Mouse (Mus musculus) embryonic facial prominence, embryonic 15.5 days (tissue): Measurements from ENCODE around the gene Dbndd2. TPM values are rescaled to one million over a fixed set of nuclear protein-coding genes. Genes with fewer than 3 reads are reported as not detected.

ENCODE experiments used
- ATAC-seq: fragments of 200-750 bp; cut with Nextera tagmentation; 2 replicates; pipeline ENCODE4 v1.8.0; 2017; ENCODE audit warnings: low read depth, moderate TSS enrichment; ENCODE audit not compliant: insufficient number of reproducible peaks, low FRiP score, low TSS enrichment
- H3K27ac ChIP-seq: fragments of 300-500 bp; sonication (generic); replicated peaks from 2 replicates; pipeline ENCODE4 v1.5.1; 2015; ENCODE audit warnings: mild to moderate bottlenecking, inconsistent platforms
- H3K27me3 ChIP-seq: fragments of 300-500 bp; sonication (generic); 2 replicates; pipeline ENCODE4 v1.6.1; 2015; ENCODE audit warnings: inconsistent platforms
- H3K36me3 ChIP-seq: fragments of 300-500 bp; sonication (generic); 2 replicates; pipeline ENCODE4 v1.6.1; 2015; ENCODE audit warnings: mild to moderate bottlenecking, inconsistent platforms
- H3K4me1 ChIP-seq: fragments of 300-500 bp; sonication (generic); 2 replicates; pipeline ENCODE4 v1.6.1; 2015; ENCODE audit warnings: inconsistent platforms
- H3K4me2 ChIP-seq: fragments of 300-500 bp; sonication (generic); replicated peaks from 2 replicates; pipeline ENCODE4 v1.6.1; 2015; ENCODE audit warnings: mild to moderate bottlenecking, inconsistent platforms
- H3K4me3 ChIP-seq: fragments of 300-500 bp; sonication (generic); replicated peaks from 2 replicates; pipeline ENCODE4 v1.5.1; 2015; ENCODE audit warnings: mild to moderate bottlenecking, inconsistent platforms
- H3K9ac ChIP-seq: fragments of 300-500 bp; sonication (generic); 2 replicates; pipeline ENCODE4 v1.6.1; 2015; ENCODE audit warnings: inconsistent platforms
- H3K9me3 ChIP-seq: fragments of 300-500 bp; sonication (generic); replicated peaks from 2 replicates; pipeline ENCODE4 v1.6.1; 2016; ENCODE audit warnings: inconsistent platforms
- WGBS: fragments of 180-500 bp; shearing (Covaris S2); methylation state at CpG from one replicate; pipeline ENCODE4 v1.1.7; 2015; 5-methylcytosine and 5-hydroxymethylcytosine counted together
- polyA plus RNA-seq: library from polyadenylated mRNA; unstranded; fragments of >200 nt; fragmentation: Nextera tagmentation; extraction: Ambion mirVana; gene quantifications from 2 replicates; pipeline ENCODE4 v1.2.1, GENCODE M21; 2015

Dbndd2 gene
- polyA plus RNA-seq, 1 experiment from 2014 or later: 8.4 TPM

DNA sequence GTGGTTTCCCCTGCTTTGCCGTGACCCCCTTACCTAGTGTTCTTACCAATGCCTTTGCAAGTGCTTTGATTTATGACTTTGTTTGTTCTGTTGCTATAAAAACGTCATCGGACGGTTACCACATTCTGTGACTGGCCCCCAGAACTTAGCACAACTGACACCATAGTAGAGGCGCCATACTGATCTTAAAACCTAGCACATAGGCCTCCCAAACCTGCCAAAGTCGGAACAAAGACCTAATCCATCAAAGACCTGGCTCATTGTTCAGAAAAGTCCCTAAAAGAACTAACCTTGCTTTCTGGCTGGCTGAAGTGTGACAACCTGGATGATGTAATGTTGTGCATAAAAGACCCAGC is 33.2 kb downstream of the Dbndd2 start:
- H3K9me3 ChIP-seq: 0 out of 2 replicates have a peak, but pooled peaks cover 4% of the 10 kb centered on the region
- peaks cover 19% of the 10 kb centered on the region for H3K4me1 ChIP-seq
- ATAC-seq: no peak
- H3K9ac ChIP-seq: no peak overlapping the region
- no peak overlapping the region for H3K27ac ChIP-seq
- 69% methylated on average over 6 of the region's 6 CpGs for WGBS
- no peak overlapping the region for H3K4me2 ChIP-seq
- H3K4me3 ChIP-seq: no peak overlapping the region
- H3K36me3 ChIP-seq: no peaks in the 10 kb centered on the region
- no peaks in the 10 kb centered on the region for H3K27me3 ChIP-seq

DNA sequence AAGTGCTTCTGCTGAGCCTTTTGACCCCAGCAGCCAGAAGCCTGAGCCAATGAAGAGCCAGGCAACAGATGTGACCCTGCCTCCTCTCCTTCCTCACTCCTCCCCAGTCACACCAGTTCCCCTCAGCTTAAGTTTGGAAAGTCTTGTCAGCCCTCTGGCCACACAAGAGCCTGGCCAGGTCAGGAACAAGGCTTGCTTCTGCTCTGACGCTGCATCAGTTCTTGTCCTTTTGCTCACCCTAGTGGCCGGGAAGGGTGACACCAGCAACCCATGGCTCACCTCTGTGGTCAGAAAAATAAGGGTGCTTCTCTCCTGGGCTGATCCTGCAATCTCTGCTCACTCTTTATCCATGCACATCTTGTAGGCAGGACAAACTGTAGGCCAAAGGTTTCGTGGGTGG is 34.9 kb downstream of the Dbndd2 start:
- H3K27me3 ChIP-seq: no peaks in the 10 kb centered on the region
- ATAC-seq: no peak
- H3K36me3 ChIP-seq: no peaks in the 10 kb centered on the region
- 0 out of 2 replicates have a peak, but pooled peaks cover 4% of the 10 kb centered on the region for H3K9me3 ChIP-seq
- peaks cover 19% of the 10 kb centered on the region for H3K4me1 ChIP-seq
- WGBS: 18% methylated on average over 3 of the region's 3 CpGs
- no peak overlapping the region for H3K9ac ChIP-seq
- H3K27ac ChIP-seq: no peak overlapping the region
- no peak overlapping the region for H3K4me2 ChIP-seq
- H3K4me3 ChIP-seq: no peak overlapping the region

DNA sequence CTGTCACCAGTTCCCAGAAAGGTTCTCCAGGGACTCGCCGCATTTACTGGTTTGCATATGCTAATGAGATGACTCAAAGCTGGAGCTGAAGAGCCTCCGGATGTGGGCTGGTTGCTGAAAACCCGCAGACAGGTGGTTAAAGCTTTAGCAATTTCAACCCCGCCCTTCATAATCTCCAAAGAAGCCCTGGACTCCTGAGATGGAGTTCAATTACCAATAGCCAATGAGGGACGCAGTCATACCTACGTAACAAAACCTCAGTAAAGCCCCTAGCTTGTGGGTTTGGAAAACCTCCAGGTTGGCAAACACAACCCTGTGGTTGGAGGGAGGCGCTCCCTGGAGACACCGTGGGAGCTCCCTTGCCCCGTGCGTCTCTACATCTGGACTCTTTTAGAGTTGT is 35.9 kb downstream of the Dbndd2 start:
- Histone ChIP-seq H3K4me1 (peaks cover 19% of the 10 kb centered on the region), H3K4me3 (peak overlapping the region; percentile 11; the same call in 1 of the 2 replicates), H3K4me2 (peak overlapping the region; percentile 35), H3K9me3 (0 out of 2 replicates have a peak, but pooled peaks cover 4% of the 10 kb centered on the region), H3K27ac (peak overlapping the region; percentile 71), H3K36me3 (no peaks in the 10 kb centered on the region), H3K9ac (no peak overlapping the region), H3K27me3 (no peaks in the 10 kb centered on the region)
- peak; percentile 84 for ATAC-seq
- whole genome bisulfite sequencing: 6% methylated on average over 11 of the region's 11 CpGs

DNA sequence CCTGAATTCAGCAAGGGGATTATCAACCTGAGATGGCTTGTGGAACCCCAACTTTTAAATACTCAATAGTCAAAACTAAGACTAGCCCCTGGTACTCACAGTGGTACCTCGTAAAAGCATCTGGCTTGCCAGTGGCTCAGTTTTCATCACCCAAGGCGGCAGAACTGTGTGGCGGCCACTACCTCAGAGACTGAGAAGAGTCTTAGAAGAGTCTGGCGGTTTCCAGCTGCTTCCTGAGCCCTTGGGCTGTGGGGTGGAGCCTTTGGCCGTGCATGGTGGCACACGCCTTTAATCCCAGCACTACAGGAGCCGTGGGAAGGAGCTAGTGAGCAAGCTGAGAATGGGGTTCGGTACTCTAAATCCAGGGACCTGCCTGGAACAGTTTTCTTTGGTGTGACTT is 36.4 kb downstream of the Dbndd2 start:
- WGBS: 7% methylated on average over 8 of the region's 8 CpGs
- Histone ChIP-seq H3K9ac (no peak overlapping the region), H3K9me3 (0 out of 2 replicates have a peak, but pooled peaks cover 4% of the 10 kb centered on the region), H3K4me3 (peak overlapping the region; percentile 11; the same call in 1 of the 2 replicates), H3K36me3 (no peaks in the 10 kb centered on the region), H3K27me3 (no peaks in the 10 kb centered on the region), H3K4me1 (peaks cover 19% of the 10 kb centered on the region), H3K27ac (peak overlapping the region; percentile 71), H3K4me2 (peak overlapping the region; percentile 35)
- peak; percentile 75 for ATAC-seq

DNA sequence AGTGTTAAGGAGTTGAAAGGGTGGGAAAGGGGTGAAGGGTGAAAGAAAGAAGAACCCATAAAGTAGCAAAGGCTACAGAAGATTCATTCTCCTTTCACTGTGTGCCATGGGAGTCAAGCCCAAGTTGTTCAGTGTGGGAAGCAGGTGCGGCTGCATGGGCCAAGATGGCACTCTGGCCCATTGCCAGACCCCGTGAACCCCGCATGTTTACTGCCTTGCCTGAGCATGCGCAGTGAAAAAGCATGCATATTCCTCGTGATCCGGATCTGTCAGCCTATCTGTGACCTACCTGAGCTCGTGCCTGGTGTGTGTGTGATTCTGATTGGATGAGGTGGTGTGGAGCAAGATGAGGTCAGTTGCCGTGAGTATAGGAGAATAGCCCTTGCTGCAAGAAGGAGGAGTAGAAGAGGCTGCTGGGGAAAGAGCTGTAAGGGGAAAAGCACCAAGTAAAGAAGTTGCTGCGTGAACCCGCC is 37.4 kb downstream of the Dbndd2 start:
- Histone ChIP-seq H3K27ac (0 out of 2 replicates have a peak overlapping the region, but pooled peaks have one; percentile 71), H3K4me2 (no peak overlapping the region), H3K9me3 (0 out of 2 replicates have a peak, but pooled peaks cover 4% of the 10 kb centered on the region), H3K9ac (no peak overlapping the region), H3K4me1 (peaks cover 19% of the 10 kb centered on the region), H3K4me3 (no peak overlapping the region; the same call in 1 of the 2 replicates), H3K36me3 (no peaks in the 10 kb centered on the region), H3K27me3 (no peaks in the 10 kb centered on the region)
- WGBS: 78% methylated on average over 10 of the region's 10 CpGs
- no peak for ATAC-seq

DNA sequence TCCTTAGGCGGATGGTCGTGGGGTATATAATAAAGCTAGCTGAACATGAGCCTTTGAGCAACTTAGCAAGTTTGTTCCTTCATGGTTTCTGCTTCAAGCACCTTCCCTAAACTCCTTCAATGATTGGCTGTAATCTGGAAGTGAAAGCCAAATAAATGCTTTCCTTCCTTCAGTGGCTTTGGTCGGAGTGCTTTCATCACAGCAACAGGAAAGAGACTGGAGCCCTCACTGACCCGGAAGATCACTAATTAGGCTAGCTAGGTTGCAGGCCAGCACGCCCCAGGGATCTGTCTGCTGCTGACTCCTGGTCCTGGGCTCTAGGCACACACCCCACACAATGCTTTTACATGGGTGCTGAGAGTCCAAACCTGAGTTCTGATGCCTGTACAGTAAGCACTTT is 42.7 kb downstream of the Dbndd2 start:
- no peak for ATAC-seq
- Histone ChIP-seq H3K9me3 (no peaks in the 10 kb centered on the region), H3K36me3 (no peaks in the 10 kb centered on the region), H3K27me3 (no peaks in the 10 kb centered on the region), H3K4me2 (no peak overlapping the region), H3K4me3 (no peak overlapping the region), H3K9ac (no peak overlapping the region), H3K4me1 (no peaks in the 10 kb centered on the region; the same call in 1 of the 2 replicates), H3K27ac (no peak overlapping the region)
- WGBS: 54% methylated on average over 5 of the region's 5 CpGs

DNA sequence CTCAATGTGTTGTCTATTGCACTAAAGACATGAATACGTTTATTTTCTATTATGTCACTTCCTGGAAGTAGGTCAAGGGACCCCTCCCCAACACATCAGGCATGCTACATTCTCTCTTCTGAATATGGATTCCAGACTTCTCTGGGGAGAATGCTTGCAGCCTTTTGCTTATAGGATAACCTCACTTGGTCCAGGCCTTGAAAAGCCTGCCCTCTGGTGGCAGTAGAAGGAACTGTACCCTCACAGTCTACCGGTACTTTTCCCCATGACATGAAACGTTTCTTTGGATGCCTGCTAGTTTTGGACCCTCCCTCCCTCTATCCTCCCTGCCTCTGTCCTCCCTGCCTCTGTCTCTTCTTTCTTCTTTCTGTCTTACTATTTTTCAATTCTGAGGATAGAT is 45.3 kb downstream of the Dbndd2 start:
- ATAC-seq: no peak
- 3% methylated on average over 3 of the region's 3 CpGs for WGBS
- H3K27ac ChIP-seq: no peak overlapping the region

DNA sequence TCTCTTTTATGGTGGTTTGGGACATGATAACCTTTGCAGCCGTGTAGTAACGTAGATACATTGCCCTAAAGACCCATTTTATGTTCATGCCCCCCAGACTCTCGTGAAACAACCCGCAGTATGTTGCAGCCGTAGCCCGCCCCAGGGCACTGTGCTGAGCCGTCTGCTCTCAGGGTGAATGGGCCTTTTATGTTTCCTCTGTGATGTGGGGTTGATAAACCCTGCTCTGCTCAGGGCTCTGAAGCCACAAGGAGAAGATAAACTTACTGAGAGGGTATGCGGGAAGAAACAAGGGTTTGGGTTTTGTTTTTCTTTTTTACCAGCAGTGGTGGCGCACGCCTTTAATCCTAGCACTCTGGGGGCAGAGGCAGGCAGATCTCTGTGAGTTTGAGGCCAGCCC is 48.4 kb downstream of the Dbndd2 start:
- 56% methylated on average over 10 of the region's 10 CpGs for WGBS
- Histone ChIP-seq H3K27me3 (no peaks in the 10 kb centered on the region), H3K27ac (no peak overlapping the region), H3K4me3 (no peak overlapping the region), H3K36me3 (no peaks in the 10 kb centered on the region), H3K4me1 (no peaks in the 10 kb centered on the region; the same call in 1 of the 2 replicates), H3K9ac (no peak overlapping the region), H3K9me3 (no peaks in the 10 kb centered on the region), H3K4me2 (no peak overlapping the region)
- ATAC-seq: no peak

More for the DNA sequence above, 45.3 kb downstream of the Dbndd2 start:
- Histone ChIP-seq H3K9me3 (no peaks in the 10 kb centered on the region), H3K9ac (no peak overlapping the region), H3K4me2 (no peak overlapping the region), H3K4me3 (no peak overlapping the region), H3K27me3 (no peaks in the 10 kb centered on the region), H3K36me3 (no peaks in the 10 kb centered on the region), H3K4me1 (no peaks in the 10 kb centered on the region; the same call in 1 of the 2 replicates)

DNA sequence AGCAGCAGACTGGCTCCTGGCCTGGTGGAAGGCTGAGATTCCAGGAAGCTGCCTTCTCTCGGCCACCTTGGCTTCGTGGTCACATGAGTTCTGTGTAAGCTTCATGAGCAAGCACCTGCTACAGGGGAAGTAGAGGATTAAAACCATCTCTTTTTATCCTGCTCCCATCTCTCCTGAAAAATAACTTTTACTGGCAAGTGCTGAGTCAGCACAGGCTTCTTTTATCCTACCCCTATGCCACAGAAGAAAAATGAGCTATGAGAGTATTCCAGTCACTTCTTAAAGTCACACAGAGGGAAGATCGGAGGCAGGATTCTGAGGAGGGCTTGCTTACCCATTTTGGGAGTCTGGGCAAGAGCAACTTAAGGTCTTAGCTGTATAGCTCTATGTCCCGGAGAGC is 51.1 kb downstream of the Dbndd2 start:
- Histone ChIP-seq H3K9ac (no peak overlapping the region), H3K27ac (no peak overlapping the region), H3K4me3 (no peak overlapping the region), H3K9me3 (no peaks in the 10 kb centered on the region), H3K27me3 (peaks cover 4% of the 10 kb centered on the region; the same call in 1 of the 2 replicates), H3K4me1 (peaks cover 10% of the 10 kb centered on the region), H3K4me2 (no peak overlapping the region), H3K36me3 (no peaks in the 10 kb centered on the region)
- WGBS: 68% methylated on average over 4 of the region's 4 CpGs
- ATAC-seq: no peak

DNA sequence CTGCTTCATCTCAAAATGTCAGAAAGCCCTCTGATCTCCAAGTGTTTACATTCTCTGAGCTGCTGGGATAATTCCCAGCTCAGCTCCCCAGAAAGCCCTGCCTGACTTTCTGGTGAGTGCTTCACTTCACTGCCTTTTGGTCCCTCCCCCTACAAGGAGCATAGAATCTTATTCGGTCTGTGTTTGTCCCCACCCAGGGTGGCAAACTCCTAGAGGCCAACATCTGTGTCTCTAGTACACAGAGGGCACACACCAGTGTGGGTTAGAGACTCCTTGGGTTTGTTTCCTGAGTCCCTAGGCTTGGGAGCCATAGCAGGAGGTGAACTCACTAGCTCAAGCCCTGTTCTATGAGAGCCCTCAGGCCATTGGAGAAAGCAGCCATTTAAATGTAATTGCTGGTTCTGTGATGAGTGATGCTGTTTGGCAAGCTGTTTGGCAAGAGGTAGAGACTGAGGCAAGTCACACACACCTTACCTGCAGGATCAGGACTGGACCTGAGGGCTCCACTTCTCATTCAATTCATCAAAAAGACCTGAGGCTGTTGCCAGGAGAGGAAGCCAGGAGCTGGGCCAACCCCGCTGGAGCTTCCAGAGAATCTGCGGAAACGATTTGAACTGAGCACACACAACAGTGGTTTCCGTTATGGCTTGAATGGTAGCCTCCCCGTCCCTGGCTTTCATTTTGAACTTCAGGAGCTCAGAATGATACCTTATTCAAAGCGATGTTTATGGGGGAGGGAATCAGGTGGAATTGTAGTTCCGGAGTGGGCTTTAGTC is 54.9 kb downstream of the Dbndd2 start:
- Histone ChIP-seq H3K9me3 (no peaks in the 10 kb centered on the region), H3K27me3 (peaks cover 4% of the 10 kb centered on the region; the same call in 1 of the 2 replicates), H3K4me3 (no peak overlapping the region), H3K9ac (no peak overlapping the region), H3K4me1 (peaks cover 14% of the 10 kb centered on the region), H3K36me3 (no peaks in the 10 kb centered on the region), H3K4me2 (peak overlapping the region; percentile 21; the same call in 1 of the 2 replicates), H3K27ac (no peak overlapping the region; the same call in 1 of the 2 replicates)
- ATAC-seq: no peak; the same call in none of the 2 replicates
- WGBS: 22% methylated on average over 8 of the region's 8 CpGs

DNA sequence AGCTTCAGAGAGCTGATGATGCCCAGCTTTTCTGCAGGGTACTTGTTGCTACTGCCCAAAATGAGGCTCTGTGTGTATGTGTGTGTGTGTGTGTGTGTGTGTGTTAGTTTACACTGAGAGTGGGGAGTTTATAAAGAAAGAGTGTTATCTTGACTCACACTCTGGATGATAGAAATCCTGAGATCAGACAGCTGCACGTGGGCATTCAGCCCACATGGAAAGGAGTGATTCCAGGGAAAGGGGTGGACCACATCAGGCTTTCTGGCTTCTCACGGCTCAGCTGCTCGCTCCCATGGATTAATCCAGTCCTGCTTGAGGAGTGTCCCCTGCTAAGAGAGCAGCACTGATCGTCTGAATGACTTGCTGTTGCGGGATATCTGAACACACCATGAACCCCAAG is 56.2 kb downstream of the Dbndd2 start:
- no peaks in the 10 kb centered on the region for H3K36me3 ChIP-seq
- no peak overlapping the region for H3K27ac ChIP-seq
- ATAC-seq: no peak
- H3K9ac ChIP-seq: no peak overlapping the region
- no peaks in the 10 kb centered on the region for H3K9me3 ChIP-seq
- H3K4me3 ChIP-seq: no peak overlapping the region
- peaks cover 14% of the 10 kb centered on the region for H3K4me1 ChIP-seq
- H3K27me3 ChIP-seq: peaks cover 4% of the 10 kb centered on the region; the same call in 1 of the 2 replicates
- H3K4me2 ChIP-seq: no peak overlapping the region
- WGBS: 69% methylated on average over 5 of the region's 5 CpGs
